ENCODE assay signal across 9 mouse cellular contexts in genomic region chr19:46908977-46909376, GRCm38 (mm10).
DNase-seq lines count a peak whose midpoint lies in the region; ATAC-seq lines count a peak whose summit lies in the region.
"Had no signal": no experiment of that assay in that cellular context is flagged by ENCODE, and none has a peak within 500 bp of the region (broad histone marks: within the 10 kb centered on the region; RNA-seq: fewer than 3 reads in every experiment).

No protein-coding gene starts in this region.

- no peaks in the 10 kb centered on the region for H3K27me3 ChIP-seq in heart, embryonic 12.5 days (replicated peaks)
- no peaks in the 10 kb centered on the region for H3K27me3 ChIP-seq in neural tube, embryonic 15.5 days (replicated peaks)

- H3K4me3 ChIP-seq in heart, embryonic 12.5 days, result no peak overlapping the region
- H3K4me3 ChIP-seq in neural tube, embryonic 15.5 days (replicated peaks), result no peak overlapping the region

- no peak overlapping the region for H3K4me2 ChIP-seq in heart, embryonic 12.5 days
- no peak overlapping the region for H3K4me2 ChIP-seq in neural tube, embryonic 15.5 days

- ATAC-seq in heart, embryonic 12.5 days (ENCODE audit: insufficient number of reproducible peaks, low FRiP score), result no peak
- no peak for ATAC-seq in neural tube, embryonic 15.5 days (ENCODE audit: low FRiP score)

- H3K36me3 ChIP-seq in heart, embryonic 12.5 days, result peaks cover 15% of the 10 kb centered on the region
- no peaks in the 10 kb centered on the region for H3K36me3 ChIP-seq in neural tube, embryonic 15.5 days

- peaks cover 10% of the 10 kb centered on the region for H3K4me1 ChIP-seq in heart, embryonic 12.5 days (replicated peaks)
- 0 out of 2 replicates have a peak, but pooled peaks cover 6% of the 10 kb centered on the region for H3K4me1 ChIP-seq in neural tube, embryonic 15.5 days

- peak; percentile 83 for DNase-seq in heart, adult 8-10 months (ENCODE audit: low spot score)
- DNase-seq in neural tube, embryonic 10.5 days (ENCODE audit: extremely low spot score, low spot score), result no peak
- DNase-seq in kidney, postnatal 36 days, result peak; percentile 29 to 71
- peak; percentile 66 for DNase-seq in skeletal muscle tissue, adult 2 months (ENCODE audit: low read depth, low spot score)
- no peak for DNase-seq in cerebellum, postnatal 4 days (ENCODE audit: low spot score in 2 of 2)
- no peak for DNase-seq in spleen, postnatal 14 days (ENCODE audit: low spot score in 2 of 2)

- H3K27ac ChIP-seq in heart, embryonic 12.5 days (ENCODE audit: poor library complexity, severe bottlenecking), result no peak overlapping the region
- H3K27ac ChIP-seq in neural tube, embryonic 15.5 days (replicated peaks), result 0 out of 2 replicates have a peak overlapping the region, but pooled peaks have one; percentile 5

- no peaks in the 10 kb centered on the region for H3K9me3 ChIP-seq in heart, embryonic 12.5 days (replicated peaks)
- H3K9me3 ChIP-seq in neural tube, embryonic 15.5 days (replicated peaks), result no peaks in the 10 kb centered on the region
- H3K9me3 ChIP-seq: G1E had no signal

- WGBS in heart, embryonic 12.5 days, result 85% methylated on average over 4 of the region's 4 CpGs
- WGBS in neural tube, embryonic 15.5 days, result 67% methylated on average over 4 of the region's 4 CpGs

- no peak overlapping the region for H3K9ac ChIP-seq in heart, embryonic 12.5 days
- no peak overlapping the region for H3K9ac ChIP-seq in neural tube, embryonic 15.5 days (replicated peaks)

Comparison
In these comparisons a context has a peak if more than half of its experiments do, and no peak if none do; other contexts are left out.
1. DNase-seq: peak in heart, adult 8-10 months (single experiment), kidney, postnatal 36 days (2 of 2) and skeletal muscle tissue, adult 2 months (single experiment); none in neural tube, embryonic 10.5 days (single experiment), cerebellum, postnatal 4 days (0 of 2) and spleen, postnatal 14 days (0 of 2).